Mouse (Mus musculus) limb, embryonic 10.5 days (tissue): Measurements from ENCODE around the gene Cfap74. TPM values are rescaled to one million over a fixed set of nuclear protein-coding genes. Genes with fewer than 3 reads are reported as not detected.

Experiments
- DNase-seq: peaks from one replicate; pipeline ENCODE4 v3.0.0-alpha.2; 2017; ENCODE audit warnings: low spot score
- H3K27ac ChIP-seq: fragments of 300-500 bp; sonication (generic); 2 replicates; pipeline ENCODE4 v1.5.1; 2016; ENCODE audit warnings: mild to moderate bottlenecking
- H3K27me3 ChIP-seq: fragments of 300-500 bp; sonication (generic); 2 replicates; pipeline ENCODE4 v1.6.1; 2016; ENCODE audit warnings: low read depth, mild to moderate bottlenecking; ENCODE audit not compliant: poor library complexity, severe bottlenecking
- H3K36me3 ChIP-seq: fragments of 300-500 bp; sonication (generic); 2 replicates; pipeline ENCODE4 v1.6.1; 2016; ENCODE audit warnings: mild to moderate bottlenecking, moderate library complexity
- H3K4me1 ChIP-seq: fragments of 300-500 bp; sonication (generic); 2 replicates; pipeline ENCODE4 v1.6.1; 2016
- H3K4me3 ChIP-seq: fragments of 300-500 bp; sonication (generic); 2 replicates; pipeline ENCODE4 v1.5.1; 2016; ENCODE audit warnings: mild to moderate bottlenecking, moderate library complexity
- H3K9me3 ChIP-seq: fragments of 300-500 bp; sonication (generic); replicated peaks from 2 replicates; pipeline ENCODE4 v1.6.1; 2016; ENCODE audit warnings: mild to moderate bottlenecking
- WGBS: fragments of 180-500 bp; shearing (Covaris S2); methylation state at CpG from one replicate; pipeline ENCODE4 v1.1.7; 2016; 5-methylcytosine and 5-hydroxymethylcytosine counted together
- polyA plus RNA-seq: library from polyadenylated mRNA; unstranded; fragments of >200 nt; fragmentation: Nextera tagmentation; extraction: Ambion mirVana; gene quantifications from 2 replicates; pipeline ENCODE4 v1.2.1, GENCODE M21; 2016

Gene Cfap74
- polyA plus RNA-seq, 1 experiment from 2014 or later, result 6.4 TPM

- Histone ChIP-seq H3K27me3 (peaks cover 19% of the 10 kb centered on the region; the same call in 1 of the 2 replicates), H3K4me1 (peaks cover 5% of the 10 kb centered on the region; the same call in 1 of the 2 replicates), H3K27ac (no peak overlapping the region), H3K36me3 (no peaks in the 10 kb centered on the region), H3K9me3 (no peaks in the 10 kb centered on the region), H3K4me3 (no peak overlapping the region)
- 35% methylated on average over 9 of the region's 9 CpGs for WGBS
- DNase-seq, result no peak
Measured at GRCm38 (mm10) chr4:155382752-155383151, 26.2 kb upstream of the Cfap74 start.

DNA sequence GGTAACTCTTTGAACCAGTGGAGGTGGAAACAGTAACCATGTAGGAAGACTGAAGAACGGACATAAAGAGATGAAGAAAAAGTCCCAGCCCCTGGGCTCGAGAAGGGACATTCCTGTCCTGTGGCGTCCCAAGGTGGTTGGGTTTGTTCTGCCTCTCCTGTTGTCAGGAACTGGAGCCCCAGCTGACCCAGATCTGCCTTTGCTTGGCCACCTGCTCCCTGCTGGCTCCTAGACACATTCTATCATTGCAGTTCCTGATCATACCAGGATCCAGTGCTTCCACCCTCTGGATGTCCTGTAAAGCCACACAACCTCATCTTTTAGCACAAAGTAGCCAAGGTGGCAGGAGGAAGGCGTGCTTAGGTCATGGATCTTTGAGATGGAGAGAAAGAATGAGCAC lies 25.7 kb upstream of the Cfap74 start:
- WGBS, result 86% methylated on average over 4 of the region's 4 CpGs

DNA sequence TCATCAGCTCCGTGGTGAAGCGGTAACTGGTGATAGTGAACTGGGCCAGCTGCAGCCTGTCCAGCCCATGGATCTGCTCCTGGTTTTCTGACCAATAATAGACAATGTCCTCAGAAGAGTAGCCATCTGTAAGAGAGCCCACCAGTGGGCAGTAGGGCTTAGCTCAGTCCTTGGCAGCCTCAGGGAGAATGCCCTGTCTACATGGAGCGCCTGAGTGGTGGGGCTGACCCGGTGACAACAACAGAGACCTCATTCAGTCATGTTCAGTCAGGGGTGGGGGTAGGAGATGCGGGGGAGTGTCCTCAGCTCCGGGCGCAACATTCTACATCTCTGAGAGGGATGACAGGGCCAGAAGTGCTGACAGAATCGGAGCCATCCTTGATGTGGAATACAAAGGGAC lies 21.8 kb upstream of the Cfap74 start:
- 85% methylated on average over 8 of the region's 8 CpGs for WGBS
- Histone ChIP-seq H3K27me3 (peaks cover 10% of the 10 kb centered on the region; the same call in 1 of the 2 replicates), H3K36me3 (no peaks in the 10 kb centered on the region), H3K4me1 (peaks cover 3% of the 10 kb centered on the region; the same call in 1 of the 2 replicates), H3K4me3 (no peak overlapping the region), H3K27ac (no peak overlapping the region), H3K9me3 (no peaks in the 10 kb centered on the region)
- no peak for DNase-seq

More for the DNA sequence above, 25.7 kb upstream of the Cfap74 start:
- Histone ChIP-seq H3K4me3 (no peak overlapping the region), H3K27me3 (peaks cover 19% of the 10 kb centered on the region; the same call in 1 of the 2 replicates), H3K9me3 (no peaks in the 10 kb centered on the region), H3K4me1 (peaks cover 5% of the 10 kb centered on the region; the same call in 1 of the 2 replicates), H3K27ac (no peak overlapping the region), H3K36me3 (no peaks in the 10 kb centered on the region)
- DNase-seq, result no peak

DNA sequence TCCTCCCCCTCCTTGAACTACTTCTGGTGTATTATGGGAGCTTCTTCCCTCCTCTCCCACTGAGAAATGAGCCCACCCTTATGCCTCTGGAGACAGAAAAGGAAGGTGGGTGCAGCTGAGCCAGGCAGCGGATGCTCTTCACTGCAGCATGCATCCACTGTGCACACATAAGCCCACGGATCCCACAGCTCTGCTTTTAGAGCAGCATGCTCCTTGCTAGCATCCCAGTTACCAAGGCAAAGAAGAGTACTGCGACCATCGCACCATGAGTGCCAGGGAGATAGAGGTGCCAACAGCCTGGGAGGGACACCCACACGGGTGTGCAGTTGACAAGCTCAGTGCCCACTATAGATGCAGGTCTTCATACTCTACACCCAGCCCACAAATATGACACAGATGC lies 13.5 kb upstream of the Cfap74 start:
- Histone ChIP-seq H3K36me3 (no peaks in the 10 kb centered on the region), H3K27ac (no peak overlapping the region), H3K9me3 (no peaks in the 10 kb centered on the region), H3K4me1 (peaks cover 9% of the 10 kb centered on the region), H3K27me3 (peaks cover 50% of the 10 kb centered on the region), H3K4me3 (no peak overlapping the region)
- no peak for DNase-seq
- 86% methylated on average over 5 of the region's 5 CpGs for WGBS

DNA sequence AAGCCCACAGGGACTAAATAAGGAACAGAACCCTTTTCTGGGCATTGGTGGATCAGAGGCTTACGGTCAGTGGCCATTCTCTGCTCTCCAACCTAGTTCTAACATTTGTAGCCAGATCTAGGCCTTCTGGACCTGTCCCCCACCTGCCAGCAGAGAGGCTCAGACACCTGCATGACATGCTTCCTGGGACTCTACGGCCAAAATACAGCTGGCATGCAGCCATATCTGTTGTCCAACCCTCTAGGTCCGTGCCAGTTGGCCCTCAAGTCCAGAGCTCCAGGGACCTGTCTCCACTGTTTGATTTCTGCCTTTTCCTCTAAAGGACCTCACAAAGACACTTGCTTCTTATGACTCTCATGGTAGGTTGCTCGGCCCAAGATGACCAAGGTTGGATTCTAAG lies 12.2 kb upstream of the Cfap74 start:
- Histone ChIP-seq H3K9me3 (no peaks in the 10 kb centered on the region), H3K36me3 (no peaks in the 10 kb centered on the region), H3K27me3 (peaks cover 55% of the 10 kb centered on the region), H3K4me3 (no peak overlapping the region), H3K27ac (no peak overlapping the region), H3K4me1 (peaks cover 9% of the 10 kb centered on the region)
- 85% methylated on average over 4 of the region's 4 CpGs for WGBS
- DNase-seq, result no peak

GRCm38 (mm10) chr4:155397511-155398221 lies 11.3 kb upstream of the Cfap74 start, which contains the start of gene Gabrd:
Gabrd (minus strand) TSS chr4:155398112.
- peak; percentile 87 for DNase-seq
- Histone ChIP-seq H3K4me1 (peaks cover 9% of the 10 kb centered on the region), H3K27me3 (peaks cover 55% of the 10 kb centered on the region), H3K36me3 (no peaks in the 10 kb centered on the region), H3K27ac (no peak within 1 kb of the TSS), H3K4me3 (peak within 1 kb of the TSS; percentile 42), H3K9me3 (no peaks in the 10 kb centered on the region)
- WGBS, result under 1% methylated on average over 44 of the region's 57 CpGs

DNA sequence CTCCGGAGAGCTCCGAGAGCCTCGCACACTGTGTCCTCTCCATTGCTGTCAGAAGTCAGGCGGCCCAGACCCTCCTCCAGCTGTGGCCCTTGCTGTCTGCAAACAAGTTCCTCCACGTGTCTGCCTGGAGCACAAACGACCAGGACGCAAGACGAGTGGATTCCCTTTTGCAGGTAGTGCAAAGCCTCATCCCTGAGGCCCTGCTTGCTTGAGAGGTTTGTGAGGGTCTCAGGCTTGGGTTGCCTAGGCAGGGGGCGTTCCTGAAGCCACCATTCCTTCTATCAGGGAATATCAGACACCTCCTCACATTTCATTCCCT lies 10.8 kb upstream of the Cfap74 start:
- peaks cover 11% of the 10 kb centered on the region for H3K4me1 ChIP-seq
- 3% methylated on average over 9 of the region's 9 CpGs for WGBS
- DNase-seq, result no peak

DNA sequence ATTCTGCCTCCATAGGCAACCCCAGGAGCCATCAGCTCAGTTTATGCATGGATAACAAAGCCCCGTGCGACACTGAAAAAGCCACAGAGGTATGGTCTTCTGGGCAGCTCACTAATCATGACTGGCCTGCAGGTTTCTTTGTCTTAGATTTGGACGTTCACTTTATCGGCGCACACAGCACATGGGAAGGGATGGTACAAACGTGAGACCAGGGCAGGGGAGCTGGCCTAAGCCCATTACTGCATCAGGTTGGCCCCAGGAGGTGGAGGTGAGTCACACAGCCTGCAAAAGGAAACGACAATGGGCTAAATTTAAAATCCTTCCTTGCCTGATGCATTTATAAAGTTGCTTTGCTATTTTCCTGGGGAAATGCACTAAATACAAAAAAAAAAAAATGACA lies 7.9 kb upstream of the Cfap74 start:
- Histone ChIP-seq H3K27me3 (peaks cover 46% of the 10 kb centered on the region), H3K36me3 (no peaks in the 10 kb centered on the region), H3K4me1 (peaks cover 14% of the 10 kb centered on the region), H3K27ac (no peak overlapping the region), H3K4me3 (no peak overlapping the region), H3K9me3 (no peaks in the 10 kb centered on the region)
- 77% methylated on average over 7 of the region's 7 CpGs for WGBS
- DNase-seq, result no peak

More for the DNA sequence above, 10.8 kb upstream of the Cfap74 start:
- Histone ChIP-seq H3K36me3 (no peaks in the 10 kb centered on the region), H3K27me3 (peaks cover 55% of the 10 kb centered on the region), H3K9me3 (no peaks in the 10 kb centered on the region), H3K4me3 (peak overlapping the region; percentile 42), H3K27ac (no peak overlapping the region)

DNA sequence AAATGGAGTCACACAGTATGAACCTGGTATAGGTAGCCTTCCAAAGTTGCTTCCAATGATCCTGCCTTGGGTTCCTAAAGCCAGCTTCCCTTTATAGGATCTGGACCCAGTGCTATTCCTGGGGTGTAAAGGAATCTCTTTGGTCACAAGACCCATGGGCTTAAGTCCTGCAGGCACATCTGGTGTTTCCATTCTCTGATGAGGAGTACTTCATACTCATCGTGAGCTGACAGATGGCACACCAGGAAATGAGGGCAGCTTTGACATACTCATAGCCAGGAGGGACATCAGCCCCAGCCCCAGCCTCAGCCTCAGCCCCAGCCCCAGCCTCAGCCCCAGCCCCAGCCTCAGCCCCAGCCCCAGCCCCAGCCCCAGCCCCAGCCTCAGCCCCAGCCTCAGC lies 6.5 kb upstream of the Cfap74 start:
- Histone ChIP-seq H3K27ac (no peak overlapping the region), H3K36me3 (no peaks in the 10 kb centered on the region), H3K9me3 (no peaks in the 10 kb centered on the region), H3K27me3 (peaks cover 34% of the 10 kb centered on the region), H3K4me1 (peaks cover 14% of the 10 kb centered on the region), H3K4me3 (no peak overlapping the region)
- no peak for DNase-seq
- 70% methylated on average over 1 of the region's 1 CpGs for WGBS

GRCm38 (mm10) chr4:155408695-155409057 lies 314 bp upstream of the Cfap74 start:
- peak overlapping the region; percentile 72 for H3K4me3 ChIP-seq
- no peaks in the 10 kb centered on the region for H3K27me3 ChIP-seq
- 2% methylated on average over 8 of the region's 8 CpGs for WGBS
- peaks cover 17% of the 10 kb centered on the region for H3K4me1 ChIP-seq
- no peaks in the 10 kb centered on the region for H3K36me3 ChIP-seq
- no peaks in the 10 kb centered on the region for H3K9me3 ChIP-seq
- no peak for DNase-seq
- H3K27ac ChIP-seq, result peak overlapping the region; percentile 83

- Histone ChIP-seq H3K36me3 (no peaks in the 10 kb centered on the region), H3K27ac (no peak overlapping the region), H3K4me1 (peaks cover 17% of the 10 kb centered on the region), H3K4me3 (no peak overlapping the region), H3K27me3 (no peaks in the 10 kb centered on the region), H3K9me3 (no peaks in the 10 kb centered on the region)
- DNase-seq, result no peak
- 96% methylated on average over 6 of the region's 6 CpGs for WGBS
Measured at GRCm38 (mm10) chr4:155412124-155412523, 3.1 kb downstream of the Cfap74 start.

DNA sequence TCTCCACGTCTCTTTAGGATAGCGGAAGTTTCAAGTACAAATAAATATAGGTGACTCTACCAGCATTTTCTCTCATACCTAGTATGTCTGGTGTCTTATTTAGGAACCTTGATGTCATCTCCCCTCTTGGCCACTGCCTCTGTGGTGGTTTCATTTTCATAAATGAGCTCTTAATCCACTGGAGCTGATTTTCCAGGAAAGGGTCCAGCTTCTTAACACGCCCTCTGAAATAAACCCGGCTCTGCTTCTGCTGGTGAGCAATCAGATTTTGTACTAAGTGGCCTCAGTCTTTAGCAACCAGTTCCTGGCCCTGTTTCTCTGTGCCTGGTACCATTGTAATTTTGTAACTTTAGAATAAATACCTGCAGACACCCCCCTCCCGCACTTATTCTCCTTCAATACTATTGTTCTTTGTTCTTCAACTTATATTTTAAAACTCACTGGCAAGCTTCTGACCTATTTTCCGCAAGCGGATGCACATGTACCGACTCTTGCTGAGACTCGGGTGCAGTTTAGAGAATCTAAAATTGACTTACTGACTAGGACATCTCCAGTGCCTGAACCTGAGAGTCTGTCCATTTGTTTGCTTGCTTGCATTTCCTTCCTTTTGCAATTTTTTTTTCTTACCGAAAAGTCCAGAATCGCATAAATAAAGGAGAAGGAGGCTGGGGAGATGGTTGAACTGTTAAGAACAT lies 4.8 kb downstream of the Cfap74 start:
- H3K4me3 ChIP-seq, result no peak overlapping the region
- H3K36me3 ChIP-seq, result 0 out of 2 replicates have a peak, but pooled peaks cover 5% of the 10 kb centered on the region
- DNase-seq, result no peak
- no peaks in the 10 kb centered on the region for H3K9me3 ChIP-seq
- H3K27me3 ChIP-seq, result no peaks in the 10 kb centered on the region
- 93% methylated on average over 11 of the region's 11 CpGs for WGBS
- H3K27ac ChIP-seq, result no peak overlapping the region
- peaks cover 11% of the 10 kb centered on the region for H3K4me1 ChIP-seq

DNA sequence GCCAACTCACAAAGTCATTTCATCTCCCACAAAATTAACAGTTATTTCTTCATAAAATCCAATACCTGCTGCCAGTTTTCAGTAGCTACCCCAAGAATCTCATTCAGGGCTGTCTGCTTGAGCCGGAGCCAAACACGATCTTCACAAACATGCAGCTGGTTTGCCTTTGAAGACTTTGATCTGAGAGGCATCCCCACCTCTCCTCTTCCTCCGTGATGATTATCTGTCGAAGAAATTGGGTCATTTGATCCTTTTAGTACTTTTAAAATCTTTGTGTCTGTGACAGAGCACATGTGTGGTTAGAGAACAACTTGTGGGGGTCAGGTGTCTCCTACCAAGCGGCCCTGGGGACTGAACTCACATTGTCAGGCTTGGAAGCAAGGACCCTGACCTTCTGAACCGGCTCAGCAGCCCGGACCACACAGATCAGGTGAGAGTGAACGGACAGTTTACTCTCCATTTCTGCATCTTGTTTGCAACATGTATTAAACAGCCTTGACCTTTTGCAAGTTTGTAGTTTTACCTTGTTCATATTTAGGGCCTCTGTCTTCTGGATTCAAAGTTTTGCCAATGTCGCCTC lies 5.8 kb downstream of the Cfap74 start:
- H3K27me3 ChIP-seq, result no peaks in the 10 kb centered on the region
- DNase-seq, result no peak
- WGBS, result 72% methylated on average over 9 of the region's 9 CpGs
- H3K4me3 ChIP-seq, result no peak overlapping the region
- H3K27ac ChIP-seq, result no peak overlapping the region
- H3K9me3 ChIP-seq, result no peaks in the 10 kb centered on the region
- 0 out of 2 replicates have a peak, but pooled peaks cover 5% of the 10 kb centered on the region for H3K36me3 ChIP-seq
- H3K4me1 ChIP-seq, result peaks cover 2% of the 10 kb centered on the region; the same call in 1 of the 2 replicates
